Mouse (Mus musculus): ENCODE data around the gene Tmem59. TPM values are rescaled to one million over a fixed set of nuclear protein-coding genes. Genes with fewer than 3 reads are reported as not detected.

Tmem59 gene
- 447 TPM for polyA plus RNA-seq (2017; shearing (Covaris generic))

DNA sequence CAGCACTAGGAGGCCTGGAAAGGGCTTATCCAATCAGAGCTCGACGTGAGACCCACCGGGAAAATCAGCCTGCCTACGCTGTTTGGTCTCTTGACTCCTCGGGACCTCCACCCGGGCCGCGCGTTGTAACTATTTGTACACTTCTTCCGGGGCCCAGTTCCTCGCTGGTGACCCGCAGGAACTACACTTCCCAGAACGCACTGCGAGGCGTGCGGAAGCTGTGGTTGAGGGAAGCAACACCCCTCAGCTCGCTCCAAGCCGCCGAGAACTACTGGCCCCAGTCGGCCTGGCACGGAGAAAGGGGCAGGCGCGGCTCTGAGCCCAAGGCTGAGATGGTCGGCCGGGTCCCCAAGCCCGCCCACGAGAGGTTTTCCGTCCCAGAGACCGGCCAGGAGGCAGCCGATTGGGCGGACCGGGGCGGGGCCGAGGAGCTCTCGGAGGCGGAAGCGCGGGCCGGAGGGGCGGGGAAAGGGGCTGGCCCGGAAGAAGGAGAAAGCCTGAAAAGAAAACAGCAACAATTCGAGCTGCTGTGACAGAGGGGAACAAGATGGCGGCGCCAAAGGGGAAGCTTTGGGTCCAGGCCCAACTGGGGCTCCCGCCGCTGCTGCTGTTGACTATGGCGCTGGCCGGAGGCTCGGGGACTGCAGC lies at the start of gene Tmem59:
TSS of gene Tmem59 (plus strand) at position 218 of the 648 bp plus-strand sequence.

DNA sequence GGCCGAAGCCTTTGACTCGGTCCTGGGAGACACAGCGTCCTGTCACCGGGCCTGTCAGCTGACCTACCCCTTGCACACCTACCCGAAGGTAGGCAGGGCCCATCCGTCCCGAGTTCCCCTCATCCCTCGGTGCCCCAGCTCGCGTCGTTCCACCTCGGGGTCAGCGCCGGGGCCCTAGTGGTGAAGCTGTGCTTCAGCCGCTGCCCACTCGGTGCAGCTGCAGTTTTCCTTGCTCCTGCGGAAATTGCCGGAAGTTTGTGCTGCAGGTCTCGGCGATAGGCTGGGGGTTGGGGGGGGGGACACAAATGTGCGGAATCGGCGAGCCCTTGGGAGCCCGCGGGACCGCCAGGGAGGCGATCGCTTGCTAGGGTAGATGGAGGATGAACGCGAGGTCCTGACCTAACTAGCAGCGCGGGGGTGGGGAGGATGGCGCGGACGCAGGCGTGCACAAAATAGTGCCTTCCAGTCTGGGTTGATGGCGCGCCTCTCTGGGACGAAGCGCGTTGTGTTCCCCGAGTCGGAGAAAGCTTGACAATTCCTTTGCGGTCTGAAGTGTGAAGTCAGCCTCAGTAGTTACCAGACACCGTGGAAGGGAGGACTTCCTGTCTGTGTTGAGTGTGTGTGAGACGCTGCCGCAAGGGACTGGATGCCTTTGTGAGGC lies 761 bp downstream of the Tmem59 start, which contains the start of gene Tceanc2:
TSS of gene Tceanc2 (minus strand) at position 287 of the 661 bp plus-strand sequence.

DNA sequence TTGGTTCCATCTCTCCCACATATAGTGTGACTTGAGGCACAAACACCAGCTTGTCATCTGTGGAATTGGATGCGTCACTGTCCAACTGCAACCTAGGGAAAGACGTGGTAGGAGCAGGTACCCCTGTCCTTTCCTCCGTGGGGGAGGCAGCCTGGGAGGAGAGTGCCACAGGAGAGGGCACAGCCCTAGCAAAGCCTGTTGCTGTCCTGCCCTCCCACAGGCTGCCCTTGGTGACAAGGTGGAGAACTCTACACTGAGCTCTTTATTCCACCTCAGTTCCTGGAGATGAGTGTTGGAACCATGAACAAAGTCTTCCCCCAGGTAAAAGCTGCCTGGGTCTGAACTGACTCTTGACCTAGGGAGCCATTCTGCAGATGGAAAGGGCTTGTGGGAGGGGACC lies 30.7 kb downstream of the Tmem59 start, which contains the start of gene Ldlrad1:
TSS of gene Ldlrad1 (plus strand) at position 301 of the 400 bp plus-strand sequence.

Other genes with a start within 250 kb of the Tmem59 start
- gene Mrpl37, start 111.5 kb upstream of the Tmem59 start, polyA plus RNA-seq (2017; shearing (Covaris generic)) = 72.2 TPM
- 5.8 TPM for gene Cyb5rl, start 111.4 kb upstream of the Tmem59 start, polyA plus RNA-seq (2017; shearing (Covaris generic))
- gene Cdcp2, start 81.5 kb upstream of the Tmem59 start, polyA plus RNA-seq (2017; shearing (Covaris generic)) = not detected
- gene Tceanc2, start 717 bp downstream of the Tmem59 start, polyA plus RNA-seq (2017; shearing (Covaris generic)) = 19.0 TPM
- 0.26 TPM for gene Ldlrad1, start 30.8 kb downstream of the Tmem59 start, polyA plus RNA-seq (2017; shearing (Covaris generic))
- 31.7 TPM for gene Lrrc42, start 75.1 kb downstream of the Tmem59 start, polyA plus RNA-seq (2017; shearing (Covaris generic))
- 28.2 TPM for gene Hspb11, start 75.2 kb downstream of the Tmem59 start, polyA plus RNA-seq (2017; shearing (Covaris generic))
- gene Dio1, start 128.8 kb downstream of the Tmem59 start, polyA plus RNA-seq (2017; shearing (Covaris generic)) = not detected
- 119 TPM for gene Yipf1, start 136.0 kb downstream of the Tmem59 start, polyA plus RNA-seq (2017; shearing (Covaris generic))
- gene Ndc1, start 189.4 kb downstream of the Tmem59 start, polyA plus RNA-seq (2017; shearing (Covaris generic)) = 8.7 TPM